Mouse (Mus musculus): Measurements from ENCODE around the gene Babam2. TPM values are rescaled to one million over a fixed set of nuclear protein-coding genes. Genes with fewer than 3 reads are reported as not detected.
"Not testable (repeated sequence)": the region's sequence is repeated elsewhere in the genome, so short reads cannot be mapped to it uniquely, and the experiment has no call there.

The Babam2 gene
- total RNA-seq, 2 experiments from 2014 or later: 55.8 to 84.3 TPM

DNA sequence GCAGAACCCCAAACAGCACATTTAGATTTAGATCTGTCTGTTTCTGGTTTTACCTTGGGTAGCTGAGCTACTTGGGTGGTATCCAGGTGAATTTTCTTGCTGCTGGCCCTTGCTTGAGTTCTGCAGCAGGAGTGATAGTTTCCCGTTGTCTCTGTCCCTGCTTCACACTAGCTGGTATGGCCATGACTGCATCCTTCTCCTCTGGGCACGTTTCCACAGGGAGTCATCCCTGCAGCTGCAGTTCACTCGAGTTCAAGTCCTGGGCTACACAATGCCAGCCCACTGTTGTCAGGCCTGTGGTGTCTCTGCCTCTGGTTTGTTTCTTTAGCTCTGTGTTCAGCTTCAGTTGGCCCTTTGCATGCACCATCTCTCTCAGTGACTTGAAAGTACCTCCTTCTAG lies 239.0 kb downstream of the Babam2 start:
- no peak for DNase-seq

DNA sequence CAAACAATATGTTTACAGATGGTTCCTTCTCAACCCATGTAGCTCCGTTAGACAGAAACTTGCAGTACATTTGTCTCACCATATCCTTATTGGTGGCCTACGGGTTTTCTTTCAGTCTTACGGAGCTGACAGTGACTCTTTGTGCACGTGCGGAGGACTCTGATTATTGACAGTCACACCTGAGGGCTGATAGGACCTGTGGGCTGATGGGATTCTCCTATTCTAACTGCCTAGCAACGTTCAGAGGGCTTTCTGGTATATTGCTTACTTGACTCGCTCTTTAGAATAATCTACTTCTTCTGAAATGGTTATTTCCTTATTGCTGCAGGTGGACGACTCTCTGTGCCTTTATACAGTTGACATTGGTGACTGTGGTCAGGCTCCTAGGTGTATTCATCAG lies 243.4 kb downstream of the Babam2 start:
- DNase-seq: no peak

DNA sequence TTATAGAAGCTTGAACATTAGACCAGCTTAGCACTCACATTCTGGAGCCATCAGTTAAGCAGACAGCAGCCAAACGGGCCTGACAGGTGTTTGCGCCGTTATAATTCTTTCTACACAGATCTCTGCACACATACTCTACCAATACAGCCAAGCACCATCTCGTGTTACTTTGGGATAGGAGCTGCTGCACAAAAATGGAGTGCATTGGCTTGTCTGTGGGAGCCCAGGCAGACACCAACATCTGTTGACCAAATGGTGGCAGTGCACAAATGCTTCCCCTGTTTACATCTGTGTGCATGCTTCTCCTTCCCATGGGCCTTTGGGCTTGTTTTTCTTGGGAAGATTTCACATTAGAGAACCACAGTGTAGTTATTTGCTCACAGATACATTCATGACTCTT lies 249.7 kb downstream of the Babam2 start:
- no peak for DNase-seq

DNA sequence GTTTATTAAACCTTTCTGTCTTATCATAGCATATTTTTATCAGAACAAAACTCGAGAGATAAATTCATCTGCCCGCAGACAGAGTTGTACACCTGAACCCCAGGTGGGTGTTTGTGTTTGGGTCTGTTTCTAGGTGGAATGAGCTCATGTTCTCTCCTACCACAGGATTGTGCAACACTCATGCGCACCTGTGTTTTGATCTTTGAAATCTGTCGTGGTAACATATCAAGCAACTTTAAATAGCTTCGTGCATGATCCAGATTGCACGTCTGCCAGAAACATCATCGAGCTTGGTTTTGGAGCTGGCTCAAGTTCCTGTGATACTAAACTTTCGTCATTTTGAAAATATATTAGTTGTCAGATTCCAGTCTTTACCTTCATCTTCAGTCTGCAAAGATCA lies 251.9 kb downstream of the Babam2 start:
- DNase-seq: no peak

DNA sequence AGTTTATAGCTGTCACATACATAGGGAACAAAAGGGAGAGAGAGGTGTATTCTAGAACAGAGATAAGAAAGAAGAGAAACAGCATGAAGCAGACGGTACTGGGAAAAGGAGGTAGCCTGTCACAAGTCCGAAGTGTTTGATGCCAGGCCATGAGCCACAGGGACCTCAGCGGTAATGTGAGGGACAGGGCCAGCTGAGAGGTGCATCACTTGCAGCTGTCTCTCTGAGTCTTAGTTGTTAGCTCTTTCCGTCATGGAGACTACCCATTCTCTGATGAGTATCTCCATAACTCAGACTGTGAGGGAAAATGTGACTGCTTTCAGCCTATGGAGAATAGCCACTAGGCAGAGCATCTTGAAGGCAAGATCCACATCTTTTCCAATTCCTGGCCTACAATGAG lies 253.0 kb downstream of the Babam2 start:
- DNase-seq: no peak

DNA sequence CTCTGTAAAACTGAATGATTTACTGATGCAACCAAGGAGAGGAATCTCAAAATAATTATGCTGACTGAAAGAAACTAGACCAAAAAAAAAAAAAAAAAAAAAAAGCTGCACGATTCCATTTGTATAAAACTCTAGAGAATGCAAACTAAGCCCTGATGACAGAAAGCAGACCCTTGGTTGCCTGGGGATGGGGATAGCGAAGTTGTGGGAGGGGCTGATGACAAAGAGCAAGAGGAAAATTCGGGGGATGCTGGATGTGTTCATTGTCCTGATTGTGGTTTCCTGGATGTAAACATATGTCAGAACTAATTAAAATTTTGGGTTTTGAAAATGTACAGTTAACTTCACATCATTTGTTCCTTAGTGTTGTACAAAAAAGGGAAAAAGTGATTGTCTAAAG lies 257.7 kb downstream of the Babam2 start:
- no peak for DNase-seq

DNA sequence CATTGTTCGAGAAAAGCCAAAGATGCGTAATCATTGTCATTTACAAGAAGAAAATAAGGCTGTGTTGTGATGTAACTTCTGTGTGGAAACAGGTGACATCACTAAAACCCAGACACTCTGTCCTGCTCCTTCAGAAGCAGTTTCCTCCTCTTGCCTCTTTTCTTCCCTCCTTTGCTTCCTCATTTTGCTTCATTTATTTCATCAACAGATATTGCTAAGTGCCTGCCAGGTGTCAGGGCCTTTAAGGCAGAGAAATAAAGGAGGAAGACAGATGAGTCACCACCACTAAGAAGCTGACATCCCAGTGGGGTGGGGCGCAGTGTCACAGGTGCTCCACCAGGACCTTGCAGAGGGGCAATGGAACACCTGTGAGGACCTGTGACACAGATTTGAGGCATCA lies 258.9 kb downstream of the Babam2 start:
- DNase-seq: no peak

DNA sequence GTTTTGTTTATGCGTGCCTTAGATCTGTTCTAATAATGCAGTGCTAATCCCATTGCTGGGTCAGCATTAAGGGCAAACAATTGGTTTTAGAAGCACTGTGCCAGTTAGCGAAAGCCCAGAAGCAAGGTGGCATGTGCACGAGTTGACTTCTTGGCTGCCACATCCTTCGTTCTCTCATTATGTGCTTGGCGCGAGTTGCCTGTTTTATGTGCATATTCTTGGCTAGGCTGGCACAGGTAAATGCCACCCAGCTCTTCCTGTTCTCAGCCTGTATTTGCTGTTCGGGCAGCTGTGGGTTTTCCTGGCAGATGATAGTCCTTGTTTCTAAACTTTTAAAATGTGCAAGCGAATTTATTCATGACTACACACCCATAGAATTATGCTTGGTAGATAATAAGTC lies 262.4 kb downstream of the Babam2 start:
- no peak for DNase-seq

DNA sequence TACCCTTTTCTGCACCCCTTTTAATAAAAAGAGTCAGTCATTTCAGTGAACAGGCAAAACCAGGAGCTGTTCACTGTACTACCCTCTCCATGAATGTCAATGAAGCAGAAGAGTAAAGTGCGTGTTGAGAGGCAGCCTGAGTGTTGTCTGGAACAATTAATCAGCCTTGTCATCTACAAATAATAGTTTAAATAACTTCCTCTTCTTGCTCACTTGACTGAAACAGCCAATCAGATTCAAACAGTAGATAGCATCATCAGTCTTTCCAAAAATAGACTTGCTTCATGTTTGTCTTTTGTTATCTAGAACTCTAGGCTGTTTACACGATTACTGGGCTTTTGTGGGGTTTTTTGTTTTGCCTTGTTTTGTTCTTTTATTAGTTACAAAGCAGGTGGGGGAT lies 263.9 kb downstream of the Babam2 start:
- DNase-seq: no peak

DNA sequence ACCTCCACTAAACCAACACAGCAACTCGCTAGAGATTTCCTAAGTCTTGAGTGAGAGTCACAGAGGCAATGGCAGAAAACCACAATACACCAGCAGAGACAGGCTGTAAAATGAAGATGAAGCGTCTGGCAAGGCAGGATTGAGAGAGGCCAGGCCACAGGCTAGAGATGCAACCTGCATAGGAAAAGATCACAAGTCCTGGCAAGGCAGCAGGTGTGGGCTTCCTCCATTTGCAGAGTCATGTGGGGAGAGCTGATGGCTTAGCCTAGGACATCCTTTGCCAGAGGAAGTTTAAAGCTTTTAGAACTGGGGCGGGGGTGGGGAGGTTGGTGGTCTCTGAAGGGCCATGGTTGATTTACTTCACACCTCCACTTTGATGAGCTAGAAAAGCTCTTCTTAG lies 264.9 kb downstream of the Babam2 start:
- no peak for DNase-seq

DNA sequence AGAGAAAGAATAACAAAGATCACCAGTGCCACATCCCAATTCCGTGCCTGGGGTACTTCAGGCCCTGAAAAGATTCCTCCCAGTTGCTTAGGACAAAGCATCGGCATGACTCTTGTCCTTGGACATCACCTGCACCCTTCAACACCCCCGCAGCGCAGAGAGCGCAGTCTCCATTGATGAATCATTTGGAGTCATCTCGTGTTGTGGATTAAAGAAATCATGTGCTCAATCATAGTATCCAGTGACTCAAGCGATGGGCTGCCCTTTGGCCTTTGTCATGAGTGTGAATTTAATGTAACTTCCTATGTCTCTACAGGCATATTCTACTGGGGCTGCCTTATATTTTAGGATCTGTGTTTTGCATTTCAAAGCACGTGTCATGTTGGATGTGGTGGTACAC lies 265.9 kb downstream of the Babam2 start:
- peak; percentile 20 for DNase-seq

DNA sequence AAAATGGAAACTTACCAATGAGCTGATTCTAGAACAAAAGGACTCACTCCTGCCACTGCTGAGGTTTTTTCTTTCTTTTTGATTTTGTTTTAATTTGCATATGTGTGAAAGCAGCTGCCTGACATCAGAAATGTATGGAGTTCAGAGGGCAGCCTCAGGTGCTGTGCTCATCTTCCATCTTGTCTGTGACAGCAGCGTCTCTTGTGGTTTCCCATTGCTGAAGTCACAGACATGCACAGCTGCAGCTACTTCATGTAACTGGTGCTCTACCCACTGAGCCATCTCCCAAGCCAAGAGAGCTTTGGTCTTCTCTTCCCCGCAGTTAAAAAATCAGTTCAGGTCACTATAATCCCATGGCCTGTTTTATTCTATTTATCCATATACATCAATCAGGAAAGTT lies 266.4 kb downstream of the Babam2 start:
- DNase-seq: no peak

DNA sequence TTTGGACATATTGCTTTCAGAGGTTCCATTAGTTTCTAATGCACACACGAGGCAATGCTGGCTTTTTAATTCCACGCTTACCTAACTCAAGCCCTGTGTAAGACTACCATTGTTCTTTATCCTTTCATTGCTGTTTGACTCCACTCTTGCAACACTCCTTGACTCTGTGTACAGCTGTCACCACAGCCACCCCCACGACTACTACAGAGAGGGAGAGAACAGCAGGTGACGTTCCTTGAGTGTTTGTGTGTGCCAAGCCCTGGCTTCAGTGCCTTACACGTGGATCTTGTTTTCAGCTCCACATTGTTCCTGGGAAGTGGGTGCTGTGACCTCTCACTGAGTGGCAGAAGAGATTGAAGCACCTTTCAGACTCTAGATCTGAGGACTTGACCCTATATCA lies 269.3 kb downstream of the Babam2 start:
- no peak for DNase-seq

DNA sequence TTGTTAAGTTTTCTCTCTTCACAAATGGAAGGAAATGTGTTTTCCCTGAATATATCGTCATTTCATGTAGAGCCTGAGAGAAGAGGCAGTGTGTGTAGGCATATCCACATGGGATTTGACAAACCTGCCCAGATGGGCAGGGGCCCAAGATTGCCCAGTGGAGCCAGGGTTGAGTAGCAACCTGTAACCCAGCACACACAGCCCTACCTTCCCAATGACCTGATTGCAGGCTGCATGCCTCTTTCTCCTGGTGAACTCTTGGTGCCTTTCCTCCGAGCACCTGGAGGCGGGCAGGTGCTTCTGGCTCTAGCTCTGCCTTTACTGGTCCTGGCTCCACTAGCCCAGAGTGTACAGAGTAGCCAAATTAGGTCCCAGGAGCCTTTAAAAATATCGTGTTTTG lies 270.0 kb downstream of the Babam2 start:
- peak; percentile 60 for DNase-seq

DNA sequence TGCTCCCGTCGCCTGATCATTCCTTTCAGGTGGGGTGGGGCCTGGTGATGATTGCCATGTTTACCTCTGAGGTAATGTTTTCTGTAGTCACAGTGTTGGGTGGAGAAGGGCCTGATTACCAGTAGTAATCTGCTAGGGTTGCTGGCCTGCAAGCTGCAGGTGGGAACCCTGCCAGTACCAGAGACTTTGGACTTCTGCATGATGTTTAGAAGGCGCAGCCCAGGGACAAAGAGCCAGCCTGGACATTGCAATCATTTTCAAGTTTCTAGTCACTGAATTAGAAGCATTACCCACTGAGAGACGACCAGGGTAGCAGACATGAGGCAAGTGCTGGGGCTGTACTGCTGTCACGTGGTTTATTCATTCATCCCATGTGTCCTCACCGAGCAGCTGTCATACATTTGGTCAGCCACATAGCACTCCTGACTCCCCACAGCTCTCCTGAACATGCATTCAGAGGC lies 270.6 kb downstream of the Babam2 start:
- DNase-seq: peak; percentile 64

DNA sequence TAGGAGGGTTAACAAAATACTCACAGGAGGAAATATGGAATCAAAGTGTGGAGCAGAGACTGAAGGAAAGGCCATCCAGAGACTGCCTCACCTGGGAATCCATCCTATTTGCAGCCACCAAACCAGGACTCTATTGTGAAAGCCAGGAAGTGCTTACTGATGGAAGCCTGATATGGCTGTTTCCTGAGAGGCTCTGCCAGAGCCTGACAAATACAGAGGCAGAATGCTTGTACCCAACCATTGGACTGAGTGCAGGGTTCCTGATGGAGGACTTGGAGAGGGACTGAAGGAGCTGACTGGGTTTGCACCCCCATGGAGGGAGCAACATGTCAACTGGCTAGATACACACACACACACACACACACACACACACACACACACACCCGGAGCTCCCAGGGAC lies 274.9 kb downstream of the Babam2 start:
- DNase-seq: not testable (repeated sequence)

DNA sequence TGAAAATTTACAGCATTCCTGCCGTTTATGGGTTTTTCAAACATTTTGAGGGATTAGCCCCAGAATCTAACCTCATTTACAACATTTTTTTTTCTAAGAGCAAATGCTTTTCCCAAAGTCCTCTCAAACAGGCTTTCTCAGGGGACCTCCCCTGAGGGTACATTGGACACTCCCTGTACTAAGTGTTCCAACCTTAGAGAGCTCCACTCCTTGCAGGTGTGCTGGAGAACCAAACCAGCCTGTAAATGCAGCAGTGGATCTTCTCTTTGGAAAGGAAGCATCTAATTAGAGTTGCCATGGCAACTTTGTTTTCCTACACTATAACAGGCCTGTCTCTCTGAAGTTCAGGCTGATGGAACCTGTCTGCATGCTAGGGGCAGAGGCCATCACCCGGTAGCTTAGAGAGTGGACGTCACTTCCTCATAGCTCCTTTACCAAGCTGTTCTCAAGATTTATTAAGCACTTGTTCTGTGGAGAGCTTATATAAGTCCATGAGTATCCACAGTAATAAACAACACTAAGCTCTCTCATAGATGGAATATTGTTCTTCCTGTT lies 277.2 kb downstream of the Babam2 start:
- no peak for DNase-seq

DNA sequence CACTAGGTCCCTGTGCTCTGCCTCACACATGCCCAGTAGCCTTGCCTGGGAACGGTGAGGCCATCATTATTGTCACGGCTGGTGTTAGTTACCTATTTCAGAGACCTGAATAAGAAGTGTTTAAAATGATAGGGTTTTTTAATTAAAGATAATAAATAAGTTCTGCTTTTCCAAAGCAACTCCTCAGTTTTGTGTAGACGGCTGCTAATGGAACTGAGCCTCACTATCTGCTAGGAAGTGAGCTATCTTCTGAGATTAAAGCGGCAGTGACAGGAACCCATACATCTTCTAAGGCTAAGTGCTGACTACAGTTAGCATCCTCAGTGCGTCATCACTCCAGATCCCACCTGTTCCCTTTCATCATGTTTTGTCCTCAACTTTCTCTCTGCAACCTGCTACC lies 284.6 kb downstream of the Babam2 start:
- DNase-seq: no peak

DNA sequence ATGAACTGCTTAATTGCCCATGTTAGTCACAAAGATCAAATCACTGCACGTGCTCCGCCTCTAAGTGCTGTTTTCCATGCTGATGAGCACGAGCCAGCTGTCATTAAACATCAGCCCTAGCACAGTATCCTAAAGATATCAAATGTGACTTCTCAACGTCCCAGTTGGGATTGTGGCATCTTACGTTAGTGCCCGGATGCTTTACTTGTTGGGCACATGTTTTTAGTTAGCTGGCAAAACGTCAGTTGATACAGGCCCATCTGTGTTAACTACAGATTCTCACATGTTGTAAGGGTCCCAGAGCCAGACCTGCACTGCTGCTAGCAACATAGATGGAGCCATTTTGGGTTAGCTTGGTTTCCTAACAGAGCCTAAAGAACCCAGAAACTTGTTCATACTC lies 285.7 kb downstream of the Babam2 start:
- DNase-seq: no peak

DNA sequence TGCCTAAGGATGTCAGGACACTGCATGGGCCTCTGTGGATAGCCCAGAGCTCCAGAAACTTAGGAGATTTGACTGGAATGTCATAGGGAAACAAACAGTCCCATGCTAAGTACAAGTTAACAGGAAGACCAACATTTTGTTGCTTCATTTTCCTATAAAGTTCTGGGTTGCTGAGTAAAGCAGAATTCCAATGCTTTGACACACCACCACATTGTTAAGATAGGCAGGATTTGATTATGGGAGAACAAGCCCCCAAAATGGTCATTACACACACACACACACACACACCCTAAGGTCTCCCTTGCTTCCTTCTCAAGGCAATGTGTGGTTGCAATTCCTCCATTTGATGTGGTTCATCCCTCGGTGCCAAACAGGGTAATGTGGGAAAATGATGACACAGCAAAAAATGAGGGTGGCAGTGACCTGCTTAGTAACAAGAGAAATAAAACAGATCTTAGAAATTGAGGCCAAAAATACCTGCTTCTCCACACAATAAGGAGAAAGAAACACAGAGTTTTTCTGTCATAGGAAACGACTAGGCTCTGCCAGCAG lies 286.4 kb downstream of the Babam2 start:
- DNase-seq: no peak

DNA sequence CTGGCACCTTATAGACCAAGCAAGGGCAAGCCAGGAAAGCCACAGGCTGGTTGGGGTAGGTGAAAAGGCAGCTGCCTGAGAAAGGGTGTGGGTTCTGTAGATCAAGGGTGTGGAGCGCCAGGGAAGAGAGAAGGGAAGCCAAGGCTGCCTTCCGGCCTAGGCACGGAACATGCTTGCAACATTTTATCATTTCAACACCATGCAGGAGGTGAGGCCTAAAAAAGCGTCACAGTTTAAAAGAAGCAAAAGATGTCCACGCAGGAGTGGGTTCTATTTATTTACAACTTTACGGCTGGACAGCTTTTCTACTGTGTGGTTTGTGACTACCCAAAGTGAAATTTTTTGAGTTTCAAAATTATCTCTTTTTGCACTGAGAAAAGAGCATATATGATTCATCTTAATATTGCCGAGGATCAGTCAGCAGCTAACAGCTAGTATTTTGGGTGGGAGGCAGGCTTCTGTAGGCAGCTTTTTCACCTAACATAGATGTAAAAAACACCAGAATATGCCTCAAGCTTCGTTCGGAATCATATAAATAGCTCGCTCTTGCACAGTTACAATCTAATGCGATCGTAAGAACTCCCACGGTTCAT lies 287.0 kb downstream of the Babam2 start:
- DNase-seq: peak; percentile 66

DNA sequence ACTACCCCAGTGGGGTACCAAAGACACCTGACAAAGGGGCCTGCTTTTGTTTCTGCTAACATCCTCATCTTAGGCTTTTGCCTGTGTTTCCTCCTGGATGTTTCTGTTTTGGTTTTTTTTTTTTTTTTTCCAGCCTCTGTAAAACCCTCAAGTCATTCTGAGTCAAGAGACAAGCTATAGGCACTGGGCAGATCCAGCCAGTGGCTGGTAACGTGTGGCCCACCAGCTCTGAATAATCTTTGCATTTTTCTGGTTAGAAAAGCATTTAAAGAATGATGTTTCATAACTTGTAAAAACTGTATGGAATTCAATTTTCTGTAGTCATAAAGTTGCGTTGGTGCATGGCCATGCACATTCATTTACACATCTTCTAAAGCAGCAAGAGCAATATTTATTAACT lies 287.5 kb downstream of the Babam2 start:
- DNase-seq: no peak

DNA sequence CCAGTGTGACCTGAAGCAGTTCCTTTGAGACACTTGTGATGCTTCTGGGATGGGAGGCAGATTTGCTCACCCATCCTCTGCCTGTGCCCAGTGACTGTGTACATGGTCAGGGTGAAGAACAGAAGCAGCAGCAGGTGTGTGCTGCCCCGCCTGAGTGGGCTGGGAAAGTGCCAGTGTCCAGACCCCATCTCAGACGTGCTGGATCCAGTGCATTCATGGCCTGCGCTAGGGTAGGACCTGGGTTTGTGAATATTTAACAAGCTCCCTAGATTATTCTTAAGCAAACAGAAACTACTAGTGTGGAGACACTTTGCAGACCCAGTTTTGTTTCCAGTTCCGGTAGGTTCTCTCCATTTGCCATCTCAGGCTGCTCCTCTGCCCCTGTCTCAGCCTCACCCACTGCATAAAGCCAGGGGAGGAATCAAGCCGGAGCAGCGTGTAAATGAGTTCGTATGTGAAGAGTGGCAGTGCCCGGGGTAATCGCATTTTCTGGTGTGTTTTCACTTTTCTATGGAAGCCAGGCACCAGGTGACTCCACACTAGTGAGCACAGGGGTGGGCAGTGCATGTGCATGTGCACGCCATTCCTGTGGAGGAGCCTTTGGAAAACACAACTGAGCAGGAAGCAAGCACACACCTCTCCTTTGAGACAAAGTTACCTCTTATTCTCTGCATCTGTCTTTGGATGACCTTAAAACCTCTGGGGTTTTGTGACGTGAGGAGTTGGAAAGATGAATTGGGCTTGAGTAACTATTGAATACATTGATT lies 290.2 kb downstream of the Babam2 start:
- no peak for DNase-seq
